Mouse (Mus musculus): Measurements from ENCODE around the gene Rhog.

Gene Rhog

GRCm38 (mm10) chr7:102250631-102251214 lies 5.1 kb downstream of the Rhog start:
- no peak for DNase-seq (ENCODE audit: extremely low read depth, low read depth)

GRCm38 (mm10) chr7:102249896-102250630 lies 5.8 kb downstream of the Rhog start:
- DNase-seq (ENCODE audit: extremely low read depth, low read depth), result no peak

- no peak for DNase-seq (ENCODE audit: extremely low read depth, low read depth)
Measured at GRCm38 (mm10) chr7:102249531-102249895, 6.3 kb downstream of the Rhog start.

GRCm38 (mm10) chr7:102248691-102249404 lies 7.0 kb downstream of the Rhog start:
- DNase-seq (ENCODE audit: extremely low read depth, low read depth), result no peak

- no peak for DNase-seq (ENCODE audit: extremely low read depth, low read depth)
Measured at GRCm38 (mm10) chr7:102246956-102247797, 8.7 kb downstream of the Rhog start.

- no peak for DNase-seq (ENCODE audit: extremely low read depth, low read depth)
Measured at GRCm38 (mm10) chr7:102246265-102246664, 9.6 kb downstream of the Rhog start.

GRCm38 (mm10) chr7:102245775-102246174 lies 10.1 kb downstream of the Rhog start:
- DNase-seq (ENCODE audit: extremely low read depth, low read depth), result no peak

- DNase-seq (ENCODE audit: extremely low read depth, low read depth), result no peak
Measured at GRCm38 (mm10) chr7:102244782-102245535, 10.9 kb downstream of the Rhog start.

GRCm38 (mm10) chr7:102243870-102244269 lies 12.0 kb downstream of the Rhog start:
- no peak for DNase-seq (ENCODE audit: extremely low read depth, low read depth)

GRCm38 (mm10) chr7:102242917-102243316 lies 12.9 kb downstream of the Rhog start:
- DNase-seq (ENCODE audit: extremely low read depth, low read depth), result no peak

- peak; percentile 46 for DNase-seq (ENCODE audit: extremely low read depth, low read depth)
Measured at GRCm38 (mm10) chr7:102242371-102242770, 13.5 kb downstream of the Rhog start.

- DNase-seq (ENCODE audit: extremely low read depth, low read depth), result no peak
Measured at GRCm38 (mm10) chr7:102239591-102239990, 16.3 kb downstream of the Rhog start.

- DNase-seq (ENCODE audit: extremely low read depth, low read depth), result no peak
Measured at GRCm38 (mm10) chr7:102238686-102239286, 17.1 kb downstream of the Rhog start.

GRCm38 (mm10) chr7:102233059-102233458 lies 22.8 kb downstream of the Rhog start:
- no peak for DNase-seq (ENCODE audit: extremely low read depth, low read depth)

- DNase-seq (ENCODE audit: extremely low read depth, low read depth), result no peak
Measured at GRCm38 (mm10) chr7:102229814-102230213, 26.0 kb downstream of the Rhog start.

- no peak for DNase-seq (ENCODE audit: extremely low read depth, low read depth)
Measured at GRCm38 (mm10) chr7:102228049-102228670, 27.7 kb downstream of the Rhog start.

GRCm38 (mm10) chr7:102226051-102226450 lies 29.8 kb downstream of the Rhog start:
- DNase-seq (ENCODE audit: extremely low read depth, low read depth), result no peak

GRCm38 (mm10) chr7:102223883-102224738 lies 31.7 kb downstream of the Rhog start:
- DNase-seq (ENCODE audit: extremely low read depth, low read depth), result no peak
